Mouse (Mus musculus) thymus, postnatal 14 days (tissue): ENCODE results near the gene Myrfl.
A peak's percentile ranks its signal among the peaks of the same experiment; 100 is the strongest.

ENCODE experiments used
- DNase-seq: peaks from one replicate; pipeline ENCODE4 v3.0.0; 2021

Gene Myrfl

GRCm38 (mm10) chr10:116750895-116751294 is 145.8 kb downstream of the Myrfl start:
- DNase-seq, result no peak

GRCm38 (mm10) chr10:116750062-116750461 is 146.7 kb downstream of the Myrfl start:
- no peak for DNase-seq

GRCm38 (mm10) chr10:116748681-116749080 is 148.0 kb downstream of the Myrfl start:
- DNase-seq, result no peak

DNA sequence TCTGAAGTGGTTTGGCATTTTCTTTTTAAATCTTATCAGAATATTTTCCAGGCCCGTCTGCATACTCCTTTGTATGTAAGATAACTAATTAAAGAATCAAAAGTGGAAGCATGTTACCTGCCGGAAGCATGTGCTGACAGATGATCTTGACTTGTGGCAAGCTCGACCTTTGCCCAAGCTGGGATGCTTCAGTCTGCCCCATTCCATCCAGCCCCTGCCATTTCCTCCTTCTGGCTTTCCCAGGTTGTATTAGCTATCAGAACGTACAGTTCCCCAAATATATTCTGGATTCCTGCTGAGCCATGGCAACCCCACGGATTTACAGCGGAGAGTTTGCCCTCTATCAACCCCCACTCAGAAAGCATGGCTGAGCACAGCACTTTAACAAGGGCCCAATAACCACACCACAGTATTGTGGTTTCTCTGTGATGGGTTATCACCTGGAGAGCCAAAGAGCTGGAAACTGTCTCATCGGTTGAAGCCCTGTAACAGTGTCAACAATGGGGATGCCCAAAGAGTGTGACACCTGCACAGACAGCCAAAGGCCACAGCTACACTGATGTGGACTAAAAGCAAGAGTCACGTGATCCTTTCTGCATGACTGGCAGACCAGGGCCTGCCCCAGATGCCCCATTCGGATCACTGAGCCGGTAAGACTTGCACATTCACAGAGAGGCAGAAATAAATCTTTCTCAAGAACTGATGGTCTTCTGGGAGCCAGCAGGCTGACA is 150.3 kb downstream of the Myrfl start:
- DNase-seq, result peak; percentile 24

- DNase-seq, result no peak
Measured at GRCm38 (mm10) chr10:116742696-116743095, 154.0 kb downstream of the Myrfl start.

DNA sequence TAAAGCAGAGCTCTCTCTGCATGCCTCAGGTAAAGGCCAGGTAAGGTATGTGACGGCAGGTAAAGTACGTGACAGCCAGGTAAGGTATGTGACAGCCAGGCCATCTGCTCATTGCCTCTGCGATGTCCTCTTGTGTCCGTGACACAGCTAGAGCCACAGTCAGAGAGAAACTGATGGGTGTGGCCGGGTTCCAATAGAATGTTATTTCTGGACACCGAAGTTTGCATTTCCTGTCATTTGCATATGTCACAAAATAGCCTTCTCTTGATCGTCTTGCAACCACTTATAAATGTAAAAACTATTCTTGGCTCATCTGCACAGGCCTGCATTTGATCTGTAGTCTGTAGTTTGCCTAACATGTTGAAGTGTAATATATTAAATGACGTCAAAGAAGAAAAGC is 154.5 kb downstream of the Myrfl start:
- no peak for DNase-seq

DNA sequence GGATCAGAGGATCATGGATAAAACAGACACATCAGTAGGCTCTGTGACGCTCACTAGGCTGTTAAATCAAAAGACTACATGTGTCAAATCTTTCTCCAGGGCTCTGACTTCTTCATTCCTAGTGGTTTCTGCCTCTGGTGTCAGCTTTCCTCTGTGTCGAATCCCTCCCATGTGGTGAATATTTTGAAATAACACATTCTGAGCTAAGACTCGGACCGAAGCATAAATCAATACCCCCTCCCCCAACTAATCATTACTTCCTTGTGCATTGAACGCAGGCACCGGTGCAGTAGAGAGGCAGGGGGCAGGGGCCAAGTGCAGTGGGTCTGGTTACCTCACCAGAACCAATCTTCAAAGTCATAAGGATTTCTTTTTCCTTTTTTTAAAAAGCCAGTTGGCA is 155.4 kb downstream of the Myrfl start:
- DNase-seq, result no peak

GRCm38 (mm10) chr10:116740073-116740472 is 156.6 kb downstream of the Myrfl start:
- no peak for DNase-seq

DNA sequence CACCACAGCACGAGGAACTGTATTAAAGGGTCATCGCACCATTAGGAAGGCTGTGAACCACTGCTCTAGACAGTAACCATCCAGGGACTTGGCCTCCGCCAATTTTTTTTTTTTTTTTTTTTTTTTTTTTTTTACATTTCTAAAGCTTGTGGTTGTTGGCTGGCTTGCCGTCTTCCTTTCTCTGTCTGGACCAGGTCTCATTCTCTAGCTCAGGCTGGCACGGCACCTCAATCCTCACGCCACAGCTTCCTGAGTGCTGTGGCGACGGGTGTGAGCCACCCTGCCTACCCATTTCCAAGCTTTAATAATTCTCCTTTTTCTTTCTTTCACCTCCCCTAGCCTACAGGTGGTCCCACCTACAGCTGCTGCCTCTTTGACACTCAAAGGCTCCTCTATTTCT is 158.2 kb downstream of the Myrfl start:
- DNase-seq, result no peak

- DNase-seq, result no peak
Measured at GRCm38 (mm10) chr10:116735607-116736006, 161.1 kb downstream of the Myrfl start.

DNA sequence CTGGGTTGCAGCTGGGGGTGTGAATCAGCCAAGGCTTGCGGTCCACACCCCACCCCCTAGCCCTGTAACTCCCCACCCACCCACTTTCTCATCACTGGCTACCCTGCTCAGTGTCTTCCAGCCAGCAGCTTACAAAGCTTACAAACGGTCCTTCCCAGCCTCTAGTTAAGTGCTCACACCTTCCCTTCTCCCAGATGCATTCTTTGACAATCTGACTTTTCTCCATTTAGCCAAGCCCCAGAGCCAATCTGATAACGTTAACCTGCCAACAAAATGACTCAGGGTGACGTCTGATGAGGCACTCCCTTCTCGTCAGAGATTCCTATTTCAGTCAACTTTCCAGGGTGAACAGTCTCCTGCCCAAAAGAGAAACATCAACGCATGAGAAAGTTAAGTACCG is 163.1 kb downstream of the Myrfl start:
- DNase-seq, result no peak

DNA sequence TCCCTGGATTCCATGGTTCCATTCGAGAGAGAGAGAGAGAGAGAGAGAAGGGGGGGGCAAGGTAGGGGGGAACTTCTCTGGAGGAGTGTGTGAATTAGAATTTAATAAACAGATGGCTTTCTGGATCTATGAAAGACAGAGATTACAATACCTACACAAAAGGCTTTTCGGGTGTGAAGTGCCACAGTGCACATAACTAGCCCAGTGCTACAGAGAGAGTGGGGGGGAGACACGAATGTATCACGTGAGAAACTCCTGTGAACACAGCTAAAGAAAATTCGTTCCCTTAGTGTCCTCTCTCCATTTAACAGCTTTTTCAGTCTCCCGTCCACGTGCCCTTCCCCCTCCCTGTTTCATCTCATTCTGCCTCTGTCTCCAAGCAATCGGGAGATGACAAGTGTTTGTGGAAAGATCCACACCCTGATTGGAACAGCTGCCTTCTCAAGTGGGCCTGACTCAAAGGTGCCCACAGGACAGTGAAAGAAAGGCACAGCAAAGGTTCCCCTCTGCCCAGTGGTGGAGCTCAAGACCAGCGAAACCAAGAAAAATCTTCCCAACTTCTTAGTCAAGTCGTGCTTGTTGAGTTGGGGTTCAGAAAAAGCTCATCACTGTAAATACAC is 166.6 kb downstream of the Myrfl start:
- DNase-seq, result no peak

DNA sequence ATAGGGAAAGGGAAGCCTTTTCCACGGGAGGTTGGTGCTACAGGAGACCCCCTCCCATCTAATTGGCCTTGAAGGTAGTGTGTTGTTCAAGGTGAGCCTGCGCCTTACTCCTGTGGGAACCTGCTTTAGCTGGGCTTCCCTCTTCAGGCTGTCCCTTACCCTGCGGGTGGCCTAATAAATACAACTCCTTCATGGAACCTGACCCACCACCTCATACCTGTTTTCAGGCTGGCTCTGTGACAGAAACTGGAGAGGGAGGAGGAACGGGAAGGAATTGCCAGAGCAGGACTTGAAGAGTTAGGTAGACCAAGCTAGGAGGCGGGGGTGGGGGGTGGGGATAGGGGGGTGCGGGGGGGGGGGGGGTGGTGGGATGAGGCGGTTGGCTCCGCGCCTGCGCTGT is 167.9 kb downstream of the Myrfl start:
- no peak for DNase-seq

GRCm38 (mm10) chr10:116727702-116728298 is 168.9 kb downstream of the Myrfl start:
- DNase-seq, result no peak
